Mouse (Mus musculus): ENCODE data around the gene Fez2.

GRCm38 (mm10) chr17:78455556-78455955 lies 37.6 kb upstream of the Fez2 start:
- TF ChIP-seq POLR2A (IDR thresholded peaks at IDR 0.05; ENCODE audit: low read depth, low read length): no peak
- TF ChIP-seq CTCF (conservative IDR thresholded peaks at IDR 0.05; ENCODE audit: insufficient read depth, insufficient read length, low read depth, low read length): no peak
